Mouse (Mus musculus) embryonic facial prominence, embryonic 12.5 days (tissue): ENCODE results near the gene Ogfr. TPM values are rescaled to one million over a fixed set of nuclear protein-coding genes. Genes with fewer than 3 reads are reported as not detected.

Experiments used
- ATAC-seq: fragments of 200-750 bp; cut with Nextera tagmentation; 2 replicates; pipeline ENCODE4 v1.8.0; 2017; ENCODE audit not compliant: insufficient number of reproducible peaks, insufficient read depth, low FRiP score, low TSS enrichment
- H3K27ac ChIP-seq: fragments of 300-500 bp; sonication (generic); 2 replicates; pipeline ENCODE4 v1.5.1; 2016; ENCODE audit warnings: mild to moderate bottlenecking
- H3K27me3 ChIP-seq: fragments of 300-500 bp; sonication (generic); 2 replicates; pipeline ENCODE4 v1.6.1; 2016; ENCODE audit warnings: mild to moderate bottlenecking, moderate library complexity
- H3K36me3 ChIP-seq: fragments of 300-500 bp; sonication (generic); 2 replicates; pipeline ENCODE4 v1.6.1; 2016; ENCODE audit warnings: mild to moderate bottlenecking
- H3K4me1 ChIP-seq: fragments of 300-500 bp; sonication (generic); 2 replicates; pipeline ENCODE4 v1.6.1; 2016
- H3K4me2 ChIP-seq: fragments of 300-500 bp; sonication (generic); replicated peaks from 2 replicates; pipeline ENCODE4 v1.6.1; 2016; ENCODE audit warnings: mild to moderate bottlenecking, moderate library complexity
- H3K4me3 ChIP-seq: fragments of 300-500 bp; sonication (generic); 2 replicates; pipeline ENCODE4 v1.5.1; 2016; ENCODE audit warnings: mild to moderate bottlenecking
- H3K9ac ChIP-seq: fragments of 300-500 bp; sonication (generic); 2 replicates; pipeline ENCODE4 v1.6.1; 2016; ENCODE audit warnings: mild to moderate bottlenecking, moderate library complexity
- H3K9me3 ChIP-seq: fragments of 300-500 bp; sonication (generic); 2 replicates; pipeline ENCODE4 v1.6.1; 2016; ENCODE audit warnings: mild to moderate bottlenecking, moderate library complexity
- WGBS: fragments of 180-500 bp; shearing (Covaris S2); methylation state at CpG from one replicate; pipeline ENCODE4 v1.1.7; 2016; 5-methylcytosine and 5-hydroxymethylcytosine counted together
- polyA plus RNA-seq: library from polyadenylated mRNA; unstranded; fragments of >200 nt; fragmentation: Nextera tagmentation; extraction: Ambion mirVana; gene quantifications from 2 replicates; pipeline ENCODE4 v1.2.1, GENCODE M21; 2016

Gene Ogfr
- 97.7 and 104 TPM in 2 replicates for polyA plus RNA-seq

GRCm38 (mm10) chr2:180589123-180589831 lies at the start of gene Ogfr:
Gene Ogfr, plus strand, starts transcription at chr2:180589245.
- H3K4me3 ChIP-seq: peak within 1 kb of the TSS; percentile 90
- peaks cover 8% of the 10 kb centered on the region for H3K4me1 ChIP-seq
- H3K27me3 ChIP-seq: no peaks in the 10 kb centered on the region
- H3K9ac ChIP-seq: peak within 1 kb of the TSS; percentile 90
- H3K27ac ChIP-seq: peak within 1 kb of the TSS; percentile 91
- peaks cover 64% of the 10 kb centered on the region for H3K36me3 ChIP-seq
- peak; percentile 84 for ATAC-seq
- 0 out of 2 replicates have a peak, but pooled peaks cover 4% of the 10 kb centered on the region for H3K9me3 ChIP-seq
- WGBS: under 1% methylated on average over 63 of the region's 67 CpGs
- H3K4me2 ChIP-seq: peak within 1 kb of the TSS; percentile 71

- no peaks in the 10 kb centered on the region for H3K36me3 ChIP-seq
- no peak for ATAC-seq
- no peak overlapping the region for H3K4me2 ChIP-seq
- no peak overlapping the region for H3K27ac ChIP-seq
- H3K4me1 ChIP-seq: peaks cover 8% of the 10 kb centered on the region
- no peaks in the 10 kb centered on the region for H3K9me3 ChIP-seq
- H3K9ac ChIP-seq: no peak overlapping the region
- H3K27me3 ChIP-seq: no peaks in the 10 kb centered on the region
- 83% methylated on average over 2 of the region's 2 CpGs for WGBS
- no peak overlapping the region for H3K4me3 ChIP-seq
Measured at GRCm38 (mm10) chr2:180543675-180544074, 45.4 kb upstream of the Ogfr start.

- H3K4me1 ChIP-seq: peaks cover 8% of the 10 kb centered on the region
- no peak overlapping the region for H3K4me3 ChIP-seq
- H3K27me3 ChIP-seq: no peaks in the 10 kb centered on the region
- H3K36me3 ChIP-seq: no peaks in the 10 kb centered on the region
- no peak for ATAC-seq
- H3K9ac ChIP-seq: no peak overlapping the region
- H3K27ac ChIP-seq: no peak overlapping the region
- H3K4me2 ChIP-seq: no peak overlapping the region
- WGBS: 86% methylated on average over 18 of the region's 18 CpGs
- no peaks in the 10 kb centered on the region for H3K9me3 ChIP-seq
Measured at GRCm38 (mm10) chr2:180545046-180545445, 44.0 kb upstream of the Ogfr start.

- Histone ChIP-seq H3K36me3 (no peaks in the 10 kb centered on the region), H3K4me2 (peak overlapping the region; percentile 19; the same call in 1 of the 2 replicates), H3K4me3 (no peak overlapping the region), H3K27ac (no peak overlapping the region), H3K9ac (no peak overlapping the region), H3K9me3 (no peaks in the 10 kb centered on the region), H3K4me1 (peaks cover 8% of the 10 kb centered on the region), H3K27me3 (no peaks in the 10 kb centered on the region)
- 0 out of 2 replicates have a peak, but pooled peaks have one; percentile 50 for ATAC-seq
- 20% methylated on average over 8 of the region's 8 CpGs for WGBS
Measured at GRCm38 (mm10) chr2:180547384-180548106, 41.5 kb upstream of the Ogfr start.

- Histone ChIP-seq H3K9ac (no peak overlapping the region), H3K4me1 (peaks cover 6% of the 10 kb centered on the region), H3K27ac (no peak overlapping the region), H3K36me3 (no peaks in the 10 kb centered on the region), H3K4me2 (no peak overlapping the region), H3K27me3 (no peaks in the 10 kb centered on the region), H3K4me3 (no peak overlapping the region), H3K9me3 (no peaks in the 10 kb centered on the region)
- WGBS: 67% methylated on average over 3 of the region's 3 CpGs
- no peak for ATAC-seq
Measured at GRCm38 (mm10) chr2:180552340-180552739, 36.7 kb upstream of the Ogfr start.

GRCm38 (mm10) chr2:180555219-180555618 lies 33.8 kb upstream of the Ogfr start:
- no peak overlapping the region for H3K9ac ChIP-seq
- ATAC-seq: no peak
- no peak overlapping the region for H3K4me3 ChIP-seq
- H3K9me3 ChIP-seq: no peaks in the 10 kb centered on the region
- H3K27ac ChIP-seq: no peak overlapping the region
- WGBS: 47% methylated on average over 3 of the region's 3 CpGs
- H3K27me3 ChIP-seq: no peaks in the 10 kb centered on the region
- H3K36me3 ChIP-seq: no peaks in the 10 kb centered on the region
- H3K4me1 ChIP-seq: no peaks in the 10 kb centered on the region
- H3K4me2 ChIP-seq: no peak overlapping the region

GRCm38 (mm10) chr2:180556470-180556869 lies 32.6 kb upstream of the Ogfr start:
- Histone ChIP-seq H3K9me3 (no peaks in the 10 kb centered on the region), H3K4me3 (no peak overlapping the region), H3K27me3 (no peaks in the 10 kb centered on the region), H3K9ac (no peak overlapping the region), H3K36me3 (no peaks in the 10 kb centered on the region), H3K4me1 (no peaks in the 10 kb centered on the region), H3K27ac (no peak overlapping the region), H3K4me2 (no peak overlapping the region)
- WGBS: 64% methylated on average over 3 of the region's 3 CpGs
- ATAC-seq: no peak

GRCm38 (mm10) chr2:180560245-180560644 lies 28.8 kb upstream of the Ogfr start:
- no peak overlapping the region for H3K27ac ChIP-seq
- H3K4me2 ChIP-seq: no peak overlapping the region
- H3K9ac ChIP-seq: no peak overlapping the region
- H3K4me1 ChIP-seq: no peaks in the 10 kb centered on the region
- H3K27me3 ChIP-seq: 0 out of 2 replicates have a peak, but pooled peaks cover 7% of the 10 kb centered on the region
- ATAC-seq: no peak
- no peaks in the 10 kb centered on the region for H3K9me3 ChIP-seq
- no peaks in the 10 kb centered on the region for H3K36me3 ChIP-seq
- WGBS: 52% methylated on average over 5 of the region's 5 CpGs
- no peak overlapping the region for H3K4me3 ChIP-seq

GRCm38 (mm10) chr2:180562146-180562545 lies 26.9 kb upstream of the Ogfr start:
- Histone ChIP-seq H3K4me2 (no peak overlapping the region), H3K4me3 (no peak overlapping the region), H3K4me1 (no peaks in the 10 kb centered on the region), H3K27ac (no peak overlapping the region), H3K36me3 (no peaks in the 10 kb centered on the region), H3K9ac (no peak overlapping the region), H3K9me3 (no peaks in the 10 kb centered on the region), H3K27me3 (0 out of 2 replicates have a peak, but pooled peaks cover 7% of the 10 kb centered on the region)
- ATAC-seq: no peak
- WGBS: 58% methylated on average over 5 of the region's 5 CpGs

- H3K4me1 ChIP-seq: no peaks in the 10 kb centered on the region
- WGBS: 51% methylated on average over 6 of the region's 6 CpGs
- no peak overlapping the region for H3K4me2 ChIP-seq
- H3K27me3 ChIP-seq: 0 out of 2 replicates have a peak, but pooled peaks cover 7% of the 10 kb centered on the region
- ATAC-seq: no peak
- H3K4me3 ChIP-seq: no peak overlapping the region
- H3K9me3 ChIP-seq: no peaks in the 10 kb centered on the region
- no peak overlapping the region for H3K9ac ChIP-seq
- no peaks in the 10 kb centered on the region for H3K36me3 ChIP-seq
- H3K27ac ChIP-seq: no peak overlapping the region
Measured at GRCm38 (mm10) chr2:180563296-180563695, 25.7 kb upstream of the Ogfr start.

- Histone ChIP-seq H3K4me1 (peaks cover 4% of the 10 kb centered on the region), H3K9ac (no peak overlapping the region), H3K4me3 (no peak overlapping the region), H3K27me3 (0 out of 2 replicates have a peak, but pooled peaks cover 7% of the 10 kb centered on the region), H3K9me3 (no peaks in the 10 kb centered on the region), H3K4me2 (no peak overlapping the region), H3K36me3 (no peaks in the 10 kb centered on the region), H3K27ac (no peak overlapping the region)
- WGBS: 46% methylated on average over 5 of the region's 5 CpGs
- no peak for ATAC-seq
Measured at GRCm38 (mm10) chr2:180563841-180564240, 25.2 kb upstream of the Ogfr start.
